Mouse (Mus musculus) embryo, embryonic 10 days (tissue): ENCODE results near the gene Elp4.

Experiments used
- DNase-seq: peaks from one replicate; pipeline ENCODE4 v3.0.0-alpha.2; 2015; ENCODE audit warnings: low spot score

The Elp4 gene

GRCm38 (mm10) chr2:105903896-105904756 lies at the start of gene Elp4, which contains the start of gene Immp1l:
Gene Elp4 (minus strand): TSS chr2:105904564.
Gene Immp1l (plus strand): TSS chr2:105904638.
- peak; percentile 98 for DNase-seq

- DNase-seq: no peak
Measured at GRCm38 (mm10) chr2:105953862-105954261, 49.5 kb upstream of the Elp4 start.

- no peak for DNase-seq
Measured at GRCm38 (mm10) chr2:105951350-105951940, 47.1 kb upstream of the Elp4 start.

- no peak for DNase-seq
Measured at GRCm38 (mm10) chr2:105950131-105950530, 45.8 kb upstream of the Elp4 start.

- no peak for DNase-seq
Measured at GRCm38 (mm10) chr2:105917623-105918346, 13.4 kb upstream of the Elp4 start.

- DNase-seq: no peak
Measured at GRCm38 (mm10) chr2:105916671-105917070, 12.3 kb upstream of the Elp4 start.

- no peak for DNase-seq
Measured at GRCm38 (mm10) chr2:105913655-105914366, 9.4 kb upstream of the Elp4 start.

- no peak for DNase-seq
Measured at GRCm38 (mm10) chr2:105910611-105911010, 6.2 kb upstream of the Elp4 start.

GRCm38 (mm10) chr2:105908351-105908750 lies 4.0 kb upstream of the Elp4 start:
- peak; percentile 35 for DNase-seq

- no peak for DNase-seq
Measured at GRCm38 (mm10) chr2:105904757-105905146, 388 bp upstream of the Elp4 start.

GRCm38 (mm10) chr2:105890816-105891215 lies 13.5 kb downstream of the Elp4 start:
- DNase-seq: no peak

GRCm38 (mm10) chr2:105873403-105873802 lies 31.0 kb downstream of the Elp4 start:
- no peak for DNase-seq

- DNase-seq: no peak
Measured at GRCm38 (mm10) chr2:105854740-105855139, 49.6 kb downstream of the Elp4 start.

- no peak for DNase-seq
Measured at GRCm38 (mm10) chr2:105852971-105853370, 51.4 kb downstream of the Elp4 start.

- no peak for DNase-seq
Measured at GRCm38 (mm10) chr2:105851714-105852293, 52.6 kb downstream of the Elp4 start.

- DNase-seq: no peak
Measured at GRCm38 (mm10) chr2:105843151-105843550, 61.2 kb downstream of the Elp4 start.

- no peak for DNase-seq
Measured at GRCm38 (mm10) chr2:105817965-105818364, 86.4 kb downstream of the Elp4 start.

- DNase-seq: no peak
Measured at GRCm38 (mm10) chr2:105815170-105815569, 89.2 kb downstream of the Elp4 start.

- peak; percentile 34 for DNase-seq
Measured at GRCm38 (mm10) chr2:105813041-105813440, 91.3 kb downstream of the Elp4 start.

GRCm38 (mm10) chr2:105810286-105810685 lies 94.1 kb downstream of the Elp4 start:
- no peak for DNase-seq

- DNase-seq: no peak
Measured at GRCm38 (mm10) chr2:105806571-105806970, 97.8 kb downstream of the Elp4 start.

GRCm38 (mm10) chr2:105806047-105806446 lies 98.3 kb downstream of the Elp4 start:
- no peak for DNase-seq
